Comparison of ENCODE assay signal across 8 mouse cellular contexts in the genomic region with DNA sequence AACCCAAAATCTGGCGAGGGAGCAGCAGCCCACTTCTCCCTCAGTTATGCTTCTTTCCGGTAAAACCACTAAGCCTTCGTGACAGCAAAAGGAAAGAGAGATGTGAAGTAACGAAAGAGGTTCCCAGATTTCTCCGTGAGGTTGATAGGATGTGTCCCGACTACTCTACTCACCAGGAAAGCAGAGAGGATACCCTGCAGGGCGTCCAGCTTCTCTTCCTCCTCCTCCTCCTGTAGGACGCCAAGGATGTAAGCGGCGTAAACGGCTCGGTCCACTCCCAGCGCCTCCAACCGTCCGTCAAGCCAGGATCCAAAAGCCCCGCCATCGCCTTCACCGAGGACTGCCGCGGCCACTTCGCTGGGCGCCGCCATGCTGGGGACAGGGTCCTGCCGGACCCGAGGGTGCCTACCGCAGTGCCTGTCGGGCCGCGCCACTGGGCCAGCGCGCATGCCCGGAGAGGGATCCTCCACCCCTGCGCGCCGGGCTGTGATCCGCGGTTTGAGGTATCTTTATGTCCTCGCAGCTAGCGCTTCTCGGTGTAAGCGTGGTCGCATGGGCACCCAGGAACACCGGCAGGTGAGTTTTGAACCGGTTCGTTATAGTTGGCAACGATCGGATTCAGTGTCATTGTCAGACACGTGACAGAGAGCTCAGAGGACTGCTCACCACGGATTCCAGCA. TPM values are rescaled to one million over a fixed set of nuclear protein-coding genes. Genes with fewer than 3 reads are reported as not detected.
DNase-seq lines count a peak whose midpoint lies in the region; ATAC-seq and TF ChIP-seq lines count a peak whose summit lies in the region.

A gene (minus strand): TSS at position 445 of the 680 bp plus-strand sequence.

- ATAC-seq in G1E (ENCODE audit: extremely low read depth, insufficient number of reproducible peaks, low FRiP score, poor library complexity, severe bottlenecking) = peak; percentile 81
- ATAC-seq in forebrain, embryonic 16.5 days = peak; percentile 99
- ATAC-seq in neural tube, embryonic 14.5 days (ENCODE audit: low read depth) = peak; percentile 95

- WGBS in forebrain, embryonic 16.5 days = under 1% methylated on average over 49 of the region's 49 CpGs
- 0% methylated on average over 49 of the region's 49 CpGs for WGBS in neural tube, embryonic 14.5 days

- peak within 1 kb of the TSS; percentile 49 for H3K27ac ChIP-seq in forebrain, embryonic 16.5 days (ENCODE audit: low read length)
- peak within 1 kb of the TSS; percentile 70 for H3K27ac ChIP-seq in neural tube, embryonic 14.5 days (ENCODE audit: low read depth, low read length)
- H3K27ac ChIP-seq in testis, adult 2 months (ENCODE audit: control insufficient read depth, insufficient read depth, low read depth, low read length) = peak within 1 kb of the TSS; percentile 61

- peaks cover 22% of the 10 kb centered on the region for H3K4me1 ChIP-seq in G1E (ENCODE audit: insufficient read depth, low read depth, low read length)
- peaks cover 18% of the 10 kb centered on the region for H3K4me1 ChIP-seq in forebrain, embryonic 16.5 days (replicated peaks; ENCODE audit: control insufficient read depth, insufficient read depth, low read length)
- H3K4me1 ChIP-seq in neural tube, embryonic 14.5 days (ENCODE audit: control insufficient read depth, insufficient read depth, low read length) = peaks cover 12% of the 10 kb centered on the region
- H3K4me1 ChIP-seq in testis, adult 2 months (ENCODE audit: control insufficient read depth, insufficient read depth, low read length) = peaks cover 12% of the 10 kb centered on the region

- intact Hi-C loops in heart, postnatal 36 days (cut with DNase I) = no loop called here

- H3K4me2 ChIP-seq in forebrain, embryonic 16.5 days (ENCODE audit: low read length) = peak within 1 kb of the TSS; percentile 70
- H3K4me2 ChIP-seq in neural tube, embryonic 14.5 days (ENCODE audit: low read depth, low read length) = peak within 1 kb of the TSS; percentile 86

- peak within 1 kb of the TSS; percentile 76 for H3K9ac ChIP-seq in forebrain, embryonic 16.5 days (replicated peaks; ENCODE audit: low read depth, low read length)
- H3K9ac ChIP-seq in neural tube, embryonic 14.5 days (replicated peaks; ENCODE audit: low read depth, low read length) = peak within 1 kb of the TSS; percentile 62

- peak; percentile 91 for TF ChIP-seq POLR2A in testis, adult 2 months (IDR thresholded peaks at IDR 0.05; ENCODE audit: control insufficient read depth, low read depth, low read length)

- H3K27me3 ChIP-seq in G1E (ENCODE audit: insufficient read depth, low read length) = no peaks in the 10 kb centered on the region
- H3K27me3 ChIP-seq in forebrain, embryonic 16.5 days (replicated peaks; ENCODE audit: control insufficient read depth, insufficient read depth, low read length) = no peaks in the 10 kb centered on the region
- no peaks in the 10 kb centered on the region for H3K27me3 ChIP-seq in neural tube, embryonic 14.5 days (ENCODE audit: control insufficient read depth, insufficient read depth, low read length)
- H3K27me3 ChIP-seq in testis, adult 2 months (ENCODE audit: control insufficient read depth, insufficient read depth, low read length) = no peaks in the 10 kb centered on the region

- peak within 1 kb of the TSS; percentile 79 for H3K4me3 ChIP-seq in G1E (ENCODE audit: low read depth, low read length)
- H3K4me3 ChIP-seq in forebrain, embryonic 16.5 days (replicated peaks; ENCODE audit: low read length) = peak within 1 kb of the TSS; percentile 69
- peak within 1 kb of the TSS; percentile 57 for H3K4me3 ChIP-seq in neural tube, embryonic 14.5 days (ENCODE audit: low read depth, low read length)
- H3K4me3 ChIP-seq in testis, adult 2 months (ENCODE audit: control insufficient read depth, low read depth, low read length) = peak within 1 kb of the TSS; percentile 91

- DNase-seq in G1E (ENCODE audit: low spot score) = peak; percentile 81
- DNase-seq in cerebellum, adult 18-20 months = peak; percentile 88 to 93
- peak; percentile 90 to 92 for DNase-seq in heart, postnatal 36 days
- DNase-seq in layer of hippocampus, adult 18-20 months (ENCODE audit: low spot score in 2 of 2) = peak; percentile 80 to 90
- peak; percentile 80 to 87 for DNase-seq in lung, adult 18-20 months

- H3K9me3 ChIP-seq in G1E (replicated peaks) = no peaks in the 10 kb centered on the region
- H3K9me3 ChIP-seq in forebrain, embryonic 16.5 days (ENCODE audit: control insufficient read depth, low read length) = no peaks in the 10 kb centered on the region
- no peaks in the 10 kb centered on the region for H3K9me3 ChIP-seq in neural tube, embryonic 14.5 days (ENCODE audit: control insufficient read depth, low read length)

- H3K36me3 ChIP-seq in G1E (replicated peaks) = peaks cover 28% of the 10 kb centered on the region
- no peaks in the 10 kb centered on the region for H3K36me3 ChIP-seq in forebrain, embryonic 16.5 days (ENCODE audit: control insufficient read depth, insufficient read depth)
- H3K36me3 ChIP-seq in neural tube, embryonic 14.5 days (ENCODE audit: control insufficient read depth, insufficient read depth, low read length) = no peaks in the 10 kb centered on the region
- H3K36me3 ChIP-seq in testis, adult 2 months (ENCODE audit: control insufficient read depth, insufficient read depth, low read length) = no peaks in the 10 kb centered on the region

- TF ChIP-seq CTCF in G1E (IDR thresholded peaks at IDR 0.05; ENCODE audit: low read depth, low read length) = no peak
- TF ChIP-seq CTCF in testis, adult 2 months (IDR thresholded peaks at IDR 0.05; ENCODE audit: control insufficient read depth, insufficient read depth, insufficient replicate concordance, low read depth, low read length) = no peak

RNA-seq across cellular contexts. Expression of the gene that starts here (rescaled TPM):
- 27.3 and 32.0 TPM in 2 replicates for total RNA-seq in G1E (2014; fragmentation: Nextera tagmentation)
- 38.7 and 43.6 TPM in 2 replicates for total RNA-seq in G1E (2017)
- 8.4 and 10.5 TPM in 2 replicates for polyA plus RNA-seq in G1E (2012)
- polyA plus RNA-seq in forebrain, embryonic 16.5 days (2015; fragmentation: Nextera tagmentation; extraction: Ambion mirVana) = 46.8 and 51.2 TPM in 2 replicates
- total RNA-seq in heart, postnatal 36 days (2021) = 10 to 100 TPM; 19.6 to 24.9 TPM
- 10 to 100 TPM; 30.4 to 31.9 TPM for total RNA-seq in layer of hippocampus, adult 18-20 months (2021)
- 35.5 and 37.4 TPM in 2 replicates for polyA plus RNA-seq in neural tube, embryonic 14.5 days (2014; fragmentation: Nextera tagmentation; extraction: Ambion mirVana)
- 6.7 and 7.4 TPM in 2 replicates for polyA plus RNA-seq in testis, adult 2 months (2012; rRNA removed)

Comparison
In these comparisons a context has a peak if more than half of its experiments do, and no peak if none do; other contexts are left out.
1. Peak in every context shown above with its lines: DNase-seq, ATAC-seq, H3K4me3 ChIP-seq and H3K27ac ChIP-seq.